Mouse (Mus musculus) heart, postnatal 14 days (tissue): ENCODE measurements around the gene Frmd4b. TPM values are rescaled to one million over a fixed set of nuclear protein-coding genes. Genes with fewer than 3 reads are reported as not detected.
A peak's percentile ranks its signal among the peaks of the same experiment; 100 is the strongest.

Experiments
- DNase-seq, 2 experiments: peaks; one replicate each; pipeline ENCODE4 v3.0.0; 2021 to 2022
- intact Hi-C: fragments of 180-260 bp; cut with DNase I; formaldehyde crosslinking; loops from one replicate; pipeline ENCODE4 v1.15.1; 2025
- total RNA-seq, 2 experiments: library from RNA; stranded (reverse); gene quantifications; 2 replicates each; pipeline ENCODE4 v1.2.3; 2021

Gene Frmd4b
- total RNA-seq, 2 experiments from 2014 or later, result 19.0 to 20.9 TPM

DNA sequence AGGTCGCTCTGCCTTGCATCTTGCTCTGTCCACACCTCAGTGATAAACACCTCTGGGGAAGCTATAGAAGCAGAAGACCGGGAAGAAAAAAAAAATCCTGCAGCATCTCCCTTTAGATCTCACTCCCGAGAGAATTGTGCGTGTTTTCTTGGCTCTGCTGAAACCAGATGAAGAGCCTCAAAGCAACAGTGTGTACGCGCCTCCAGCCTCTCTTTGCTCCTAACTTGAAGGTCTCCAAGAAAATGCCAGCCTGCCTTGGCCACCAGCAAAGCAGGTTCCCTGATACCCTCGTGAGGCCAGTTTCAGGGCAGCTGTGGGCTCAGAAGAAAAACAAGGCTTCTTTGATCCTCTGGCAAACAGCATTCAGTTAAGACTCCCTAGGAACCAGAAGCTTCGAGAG lies 129.1 kb downstream of the Frmd4b start:
- no peak for DNase-seq
- intact Hi-C loops, result loop anchor here (2.0 to 5.0 kb wide), 2 partner anchors 35 to 66 kb away; no protein-coding TSS in a partner anchor

DNA sequence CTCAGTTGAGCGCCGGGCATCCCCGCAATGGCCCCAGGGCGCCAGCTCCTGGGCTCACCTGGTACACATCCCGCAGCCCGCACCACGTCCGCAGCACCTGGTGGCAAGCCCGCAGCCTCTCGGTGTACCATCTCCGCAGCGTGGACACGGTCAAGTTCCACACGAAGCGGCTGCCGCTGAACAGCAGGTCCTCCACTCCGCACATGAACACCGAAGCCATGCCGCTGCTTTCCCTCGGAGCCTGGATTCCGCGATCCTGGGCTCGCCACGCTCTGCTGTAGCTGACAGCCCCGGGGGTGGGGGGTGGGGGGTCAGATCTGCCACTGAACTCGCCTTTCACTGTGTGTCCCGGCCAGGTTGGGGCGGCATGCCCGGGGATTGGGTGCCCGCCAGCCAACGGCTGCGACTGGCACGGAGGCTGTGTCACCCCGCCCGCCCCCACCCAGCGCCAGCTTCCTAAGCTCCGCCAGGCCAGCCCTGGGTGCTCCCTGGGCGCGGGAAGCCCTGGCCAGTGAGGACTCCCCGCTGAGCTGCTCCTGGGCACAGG lies 129.7 kb downstream of the Frmd4b start:
- intact Hi-C loops, result loop anchor here (2.0 to 5.0 kb wide), 2 partner anchors 35 to 65 kb away; no protein-coding TSS in a partner anchor
- peak; percentile 77 to 80 for DNase-seq

DNA sequence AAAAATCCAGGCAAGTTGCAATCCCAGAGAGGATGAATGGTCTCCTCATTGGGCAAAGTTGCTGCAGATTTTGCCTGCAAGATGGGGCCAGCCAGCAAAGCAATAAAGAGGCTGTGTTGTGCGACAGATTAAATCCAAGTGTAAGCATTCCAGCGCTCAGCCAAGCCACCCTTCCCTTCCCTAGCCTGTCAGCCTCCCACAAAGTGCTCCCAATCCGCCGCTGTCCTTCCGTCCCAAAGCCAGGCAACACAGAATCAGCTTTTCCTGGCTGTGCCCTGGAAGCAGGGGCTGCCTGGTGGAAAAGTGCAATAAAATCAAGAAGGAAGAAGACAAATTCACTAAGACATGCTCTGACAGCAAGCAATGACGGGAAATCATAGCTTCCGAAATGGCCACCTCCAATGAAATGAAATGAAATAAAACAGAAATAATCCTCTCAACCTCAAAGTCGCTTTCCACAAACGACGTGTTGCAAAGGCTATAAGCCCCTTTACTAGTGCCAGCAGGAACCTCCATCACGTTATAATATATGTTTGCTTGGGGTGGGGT lies 130.5 kb downstream of the Frmd4b start:
- intact Hi-C loops, result loop anchor here (5.0 kb wide), 1 partner anchor 65 kb away; no protein-coding TSS in a partner anchor
- DNase-seq, result peak; percentile 31 to 34

DNA sequence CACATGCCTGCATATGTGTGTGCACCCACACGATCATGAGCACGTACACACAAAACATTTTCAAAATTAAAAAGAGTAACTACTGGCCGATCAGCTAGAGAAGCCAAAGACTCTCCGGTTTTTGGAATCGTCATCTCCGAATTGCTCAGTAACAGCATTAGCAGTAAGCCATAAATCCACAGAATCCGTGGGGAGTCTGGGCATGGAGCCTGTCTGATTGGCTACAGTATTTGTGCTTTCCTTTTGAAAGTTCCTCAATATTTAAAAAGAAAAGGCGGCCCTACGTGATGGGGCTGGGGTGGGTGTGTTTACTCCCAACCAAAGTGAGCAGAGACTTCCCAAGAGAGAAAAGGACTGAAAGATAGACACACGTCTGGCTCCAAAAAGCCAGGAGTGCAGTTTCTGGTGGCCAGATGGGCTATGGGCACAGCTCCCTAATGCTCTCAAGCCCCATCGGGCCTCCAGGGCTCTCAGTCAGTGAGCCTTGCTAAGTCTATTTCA lies 131.4 kb downstream of the Frmd4b start:
- intact Hi-C loops, result loop anchor here (5.0 kb wide), 1 partner anchor 64 kb away; no protein-coding TSS in a partner anchor
- no peak for DNase-seq

DNA sequence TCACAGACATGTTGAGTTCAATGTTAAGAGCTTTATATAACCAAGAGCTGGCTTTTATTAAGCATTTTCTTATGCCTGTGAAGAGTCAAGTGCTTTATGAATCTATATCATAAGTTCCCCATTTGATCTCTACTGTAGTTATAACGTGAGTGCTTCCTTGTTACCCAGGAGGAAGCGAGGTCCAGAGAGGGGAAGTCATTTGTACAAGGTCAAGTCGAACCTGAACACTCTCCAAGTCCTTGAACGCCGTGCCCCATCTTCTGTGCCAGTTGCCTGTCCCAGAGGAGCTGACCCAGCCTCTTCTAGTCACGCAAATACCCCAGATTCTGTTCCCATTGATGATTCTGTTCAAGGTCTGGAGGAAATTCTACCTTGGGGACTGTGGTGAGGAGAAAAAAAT lies 135.4 kb downstream of the Frmd4b start:
- intact Hi-C loops, result no loop called here
- no peak for DNase-seq

DNA sequence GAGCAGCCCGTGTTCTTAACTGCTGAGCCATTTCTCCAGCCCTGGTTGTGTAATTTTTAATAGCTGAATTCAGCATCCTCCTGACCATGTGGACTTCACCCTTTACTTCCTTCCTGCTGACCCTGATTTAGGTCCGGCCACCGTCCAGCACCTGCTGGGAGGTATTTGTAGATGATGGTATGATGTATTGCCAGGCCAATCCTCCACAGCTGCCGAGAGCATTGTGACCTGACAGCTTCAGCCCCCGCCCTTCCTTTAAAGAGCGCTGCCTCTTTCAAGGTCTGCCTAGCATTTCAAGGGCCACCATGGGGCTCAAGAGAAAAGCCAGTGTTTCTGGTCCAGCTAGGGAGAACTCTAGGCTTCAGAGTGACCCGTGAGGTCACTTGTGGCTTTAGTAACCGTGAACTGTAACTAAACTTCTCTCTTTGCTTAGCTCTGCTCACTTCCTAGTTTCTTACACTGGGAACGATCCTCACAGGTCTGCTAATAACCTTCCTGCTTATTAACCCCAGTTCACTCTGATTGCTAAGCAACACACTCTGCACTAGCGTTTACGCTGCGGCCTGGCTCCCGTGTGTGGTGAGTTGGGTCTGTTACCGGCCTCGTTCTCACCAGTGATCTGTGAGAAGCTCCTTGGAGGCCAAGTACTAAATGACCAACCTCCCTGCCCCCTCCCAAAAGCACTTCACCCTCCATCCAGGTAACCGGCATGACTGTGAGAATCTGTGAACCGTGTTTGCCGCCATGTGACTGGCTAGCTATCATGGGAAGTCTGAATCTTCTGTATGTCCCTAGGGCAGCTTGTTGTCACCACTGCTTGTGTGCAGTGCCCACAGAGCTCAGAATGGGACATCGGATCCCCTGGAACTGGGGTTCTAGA lies 138.1 kb downstream of the Frmd4b start:
- no peak for DNase-seq
- intact Hi-C loops, result no loop called here

DNA sequence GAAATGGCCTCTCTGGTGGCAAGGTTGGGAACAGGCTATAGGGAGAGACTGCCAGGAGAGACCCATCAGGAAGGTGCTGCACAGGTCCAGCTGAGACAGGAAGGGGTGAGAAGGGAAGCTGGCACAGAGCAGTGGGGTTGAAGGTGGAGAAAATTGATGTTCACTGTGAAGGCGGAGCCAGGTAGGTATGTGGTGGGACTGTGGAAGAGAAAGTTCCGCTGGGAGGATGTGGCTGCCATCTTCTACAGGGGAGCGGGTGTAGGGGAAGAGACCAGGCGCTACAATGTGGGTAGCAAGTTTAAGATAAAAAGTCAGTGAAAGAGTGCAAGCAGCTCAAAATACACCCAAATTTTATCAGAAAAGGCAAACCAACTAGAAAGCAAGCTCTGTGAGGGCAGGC lies 143.7 kb downstream of the Frmd4b start:
- intact Hi-C loops, result no loop called here
- no peak for DNase-seq

DNA sequence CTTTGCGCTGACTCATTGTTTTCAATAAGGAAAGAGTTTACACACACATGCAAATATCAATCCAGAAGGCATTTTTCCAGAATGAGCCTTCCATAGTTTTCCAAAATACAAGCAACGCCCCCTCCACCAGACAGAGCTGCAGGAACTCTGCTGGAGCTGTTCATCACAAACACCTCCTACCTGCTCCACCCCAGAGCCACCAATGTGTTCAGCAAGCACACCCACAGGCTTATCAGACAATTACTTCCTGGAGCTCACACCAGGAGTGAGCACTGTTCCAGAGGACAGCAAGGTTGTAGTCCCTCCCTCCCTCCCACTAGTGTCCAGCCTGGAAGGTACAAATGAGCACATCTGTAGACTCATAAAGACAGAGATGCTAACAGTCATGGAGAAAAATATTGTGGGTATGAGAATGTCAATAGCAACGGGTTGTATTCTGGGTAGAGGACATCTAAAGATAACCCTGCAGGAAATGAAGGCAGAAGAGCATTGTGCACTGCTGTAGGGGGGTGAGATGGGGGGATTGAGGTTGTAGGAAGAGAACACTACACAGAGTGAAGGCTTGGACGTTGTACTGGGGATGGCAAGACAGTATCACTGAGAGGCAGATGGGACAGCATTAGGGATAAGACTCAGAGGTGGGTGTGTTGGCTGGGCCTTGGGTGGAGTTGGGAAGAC lies 144.3 kb downstream of the Frmd4b start:
- no peak for DNase-seq
- intact Hi-C loops, result no loop called here

DNA sequence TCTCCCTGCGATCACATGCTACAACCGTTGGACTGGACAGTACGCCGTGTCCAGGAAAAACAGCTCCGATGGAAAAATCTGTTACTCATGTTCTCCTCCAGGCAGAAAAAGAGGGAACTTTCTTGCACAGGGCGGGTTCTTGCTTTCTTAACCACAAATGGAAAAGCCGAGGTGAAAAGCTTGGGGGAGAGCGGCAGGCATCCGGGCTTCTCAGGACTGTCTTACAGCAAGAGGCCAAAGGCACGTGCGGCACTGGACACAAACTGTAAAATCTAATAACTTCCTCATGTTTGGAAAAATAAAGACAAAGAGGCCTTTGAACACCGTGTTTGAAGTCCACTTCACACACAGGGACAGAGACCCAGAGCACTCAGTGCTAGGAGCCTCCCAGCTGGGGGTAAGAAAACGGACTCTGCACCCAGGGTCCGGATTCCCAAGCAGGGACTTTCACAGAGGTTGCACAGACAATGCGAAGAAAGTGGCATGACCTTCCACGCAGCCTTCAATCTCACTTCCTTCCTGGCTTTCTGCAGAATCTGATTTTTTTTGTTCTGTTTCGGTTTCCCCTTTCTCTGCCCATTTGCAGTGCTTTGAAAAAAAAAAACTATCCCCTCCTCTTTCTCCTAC lies 153.3 kb downstream of the Frmd4b start:
- DNase-seq, result peak; percentile 45 to 57
- intact Hi-C loops, result no loop called here

DNA sequence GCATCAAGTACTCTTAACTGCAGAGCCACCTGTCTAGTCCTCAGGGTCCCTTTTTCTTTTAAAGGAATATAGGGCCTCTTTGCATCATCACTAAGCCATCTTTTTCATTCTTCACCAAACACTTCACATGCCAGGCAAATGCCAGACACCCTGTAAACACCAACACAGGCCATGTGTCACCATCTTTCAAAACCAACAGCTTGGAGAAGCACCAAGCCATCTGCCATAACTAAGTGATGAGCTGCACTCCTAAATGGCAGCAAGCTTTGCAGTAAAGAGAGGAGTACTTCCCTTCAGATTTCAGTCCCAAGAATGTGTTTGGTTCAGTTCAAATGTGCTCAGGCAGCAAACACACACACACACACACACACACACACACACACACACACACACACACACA lies 154.9 kb downstream of the Frmd4b start:
- intact Hi-C loops, result no loop called here

DNA sequence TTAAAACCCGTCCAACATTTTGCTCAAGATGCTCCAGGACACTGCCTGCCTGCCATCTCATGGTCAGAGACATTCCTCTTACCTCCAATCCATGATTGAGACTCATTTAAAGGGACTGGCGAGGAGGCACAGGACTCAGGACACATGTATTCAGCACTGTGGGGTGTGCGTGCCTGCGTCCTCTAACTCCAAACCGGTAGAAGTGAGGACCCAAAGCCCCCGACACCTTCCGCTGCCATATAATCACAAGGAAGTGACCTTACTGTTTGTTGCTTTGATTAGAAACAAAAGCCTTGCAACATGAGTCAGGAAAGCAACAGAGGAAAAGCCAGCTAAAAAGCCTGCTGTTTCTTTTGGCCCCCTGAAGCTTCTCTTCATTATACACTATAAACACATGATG lies 158.2 kb downstream of the Frmd4b start:
- DNase-seq, result no peak
- intact Hi-C loops, result loop anchor here (2.0 to 5.0 kb wide), 2 partner anchors 38 to 48 kb away; no protein-coding TSS in a partner anchor

More for the DNA sequence above, 154.9 kb downstream of the Frmd4b start:
- DNase-seq, result no peak

DNA sequence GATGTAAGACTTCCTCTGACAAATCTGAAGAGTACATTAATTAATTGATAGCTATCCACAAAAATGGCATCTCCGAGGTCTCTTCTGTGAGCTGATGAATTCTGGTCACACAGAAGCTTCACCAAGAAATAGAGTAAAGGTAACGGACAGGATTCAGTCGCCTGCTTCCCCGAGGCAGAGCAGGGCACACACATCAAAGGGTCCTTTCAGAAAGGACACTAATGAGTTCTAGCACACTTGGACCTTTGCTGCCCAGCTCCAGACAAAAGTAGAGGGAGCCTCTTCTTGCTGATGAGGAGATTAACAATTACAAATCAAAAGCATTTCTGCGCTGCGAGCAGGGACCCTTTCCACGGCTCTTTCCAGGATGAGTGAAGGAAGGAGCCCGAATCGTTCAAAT lies 159.0 kb downstream of the Frmd4b start:
- DNase-seq, result no peak
- intact Hi-C loops, result loop anchor here (2.0 to 5.0 kb wide), 2 partner anchors 38 to 49 kb away; no protein-coding TSS in a partner anchor

DNA sequence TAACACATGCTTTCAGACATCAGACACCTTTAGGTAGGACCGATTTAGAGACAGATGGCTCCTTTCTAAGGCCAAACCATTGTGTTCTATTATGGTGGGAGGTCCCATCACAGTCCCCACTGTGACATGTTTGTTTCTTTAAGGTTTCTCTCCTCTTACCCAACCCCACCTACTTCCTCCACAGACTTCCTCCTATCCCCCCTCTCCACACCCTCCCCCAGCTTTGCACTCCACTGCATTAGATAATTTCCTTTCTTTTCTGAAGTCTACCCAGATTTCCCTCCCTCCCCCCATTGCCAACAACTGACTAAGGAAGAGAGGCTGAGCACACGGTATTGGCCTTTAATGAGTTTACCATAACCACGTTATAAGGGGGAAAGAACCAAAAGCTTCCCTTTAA lies 159.4 kb downstream of the Frmd4b start:
- intact Hi-C loops, result loop anchor here (2.0 to 5.0 kb wide), 3 partner anchors 37 to 63 kb away; no protein-coding TSS in a partner anchor
- no peak for DNase-seq

DNA sequence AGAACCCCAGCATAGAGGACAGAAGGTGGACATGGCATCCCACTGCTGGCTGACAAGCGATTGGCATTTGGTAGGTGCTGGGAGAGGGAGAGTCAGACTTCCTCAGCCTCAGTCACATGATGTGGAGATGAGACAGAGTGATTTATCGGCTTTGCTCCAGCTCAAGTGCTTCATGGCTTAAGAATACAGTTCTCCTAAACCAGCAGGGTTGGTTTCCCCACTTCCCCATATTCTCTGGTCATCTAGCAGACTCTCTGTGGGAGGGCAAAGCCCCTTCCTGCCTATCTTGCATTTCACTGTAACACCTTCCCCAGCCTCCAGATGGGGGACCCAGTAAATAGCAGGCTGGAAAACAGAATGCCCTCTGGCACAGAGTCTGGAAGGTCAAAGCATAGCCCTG lies 160.1 kb downstream of the Frmd4b start:
- DNase-seq, result no peak
- intact Hi-C loops, result loop anchor here (2.0 to 5.0 kb wide), 2 partner anchors 50 to 64 kb away; no protein-coding TSS in a partner anchor

DNA sequence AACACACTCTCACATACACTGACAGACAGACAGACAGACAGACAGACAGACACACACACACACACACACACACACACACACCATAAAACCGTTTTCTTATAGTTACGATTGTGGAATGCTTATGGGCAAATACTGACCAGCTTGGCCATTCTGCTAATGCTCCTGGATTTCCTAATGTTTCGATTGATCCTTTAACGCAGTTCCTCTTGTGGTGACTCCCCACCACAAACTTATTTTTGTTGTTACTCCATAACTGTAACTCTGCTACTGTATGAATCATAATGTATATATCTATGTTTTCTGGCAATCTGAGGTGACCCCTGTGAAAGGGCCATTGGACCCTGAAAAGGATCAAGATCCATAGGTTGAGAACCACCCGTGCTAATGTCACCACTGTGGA lies 165.1 kb downstream of the Frmd4b start:
- no peak for DNase-seq
- intact Hi-C loops, result no loop called here

DNA sequence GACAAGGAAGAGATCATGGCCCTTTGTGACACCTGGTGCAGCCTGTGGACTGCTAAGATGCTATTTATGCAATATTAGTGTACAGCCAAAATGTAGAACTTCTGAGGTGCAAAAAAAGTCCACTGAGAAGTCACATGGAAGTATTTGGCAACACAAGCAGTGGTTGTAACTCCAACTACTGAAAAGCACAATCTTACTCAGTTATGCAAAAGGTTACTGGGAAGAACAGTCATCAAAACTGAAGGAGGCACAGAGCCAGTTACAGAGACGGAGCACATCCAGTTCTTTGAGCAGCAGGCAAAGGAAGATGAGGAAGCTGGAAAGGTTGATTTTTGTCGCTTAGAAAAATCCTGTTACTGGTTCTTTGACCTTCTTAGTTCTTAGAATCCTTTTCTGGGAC lies 167.5 kb downstream of the Frmd4b start:
- intact Hi-C loops, result no loop called here
- DNase-seq, result no peak

DNA sequence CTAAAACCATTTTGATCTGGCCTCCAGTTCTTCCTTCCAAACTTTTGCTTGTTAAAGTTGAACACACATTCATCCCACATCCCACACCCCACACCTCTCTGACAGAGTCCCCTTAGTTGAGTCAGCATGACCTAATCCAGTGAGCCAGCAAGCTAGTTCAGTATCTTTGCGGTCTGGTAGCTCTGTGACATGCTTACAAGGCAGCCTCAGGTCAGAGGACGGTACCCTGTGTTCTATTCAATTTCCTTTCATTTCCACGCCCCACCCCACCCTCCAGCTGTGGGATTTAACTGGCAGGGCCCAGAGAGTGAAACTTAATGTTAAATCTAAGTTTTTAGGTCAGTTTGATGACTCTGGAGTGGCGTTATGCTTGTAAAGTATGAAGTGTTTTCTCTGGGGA lies 170.3 kb downstream of the Frmd4b start:
- intact Hi-C loops, result no loop called here
- peak in 1 of 2 experiments; percentile 49 for DNase-seq

DNA sequence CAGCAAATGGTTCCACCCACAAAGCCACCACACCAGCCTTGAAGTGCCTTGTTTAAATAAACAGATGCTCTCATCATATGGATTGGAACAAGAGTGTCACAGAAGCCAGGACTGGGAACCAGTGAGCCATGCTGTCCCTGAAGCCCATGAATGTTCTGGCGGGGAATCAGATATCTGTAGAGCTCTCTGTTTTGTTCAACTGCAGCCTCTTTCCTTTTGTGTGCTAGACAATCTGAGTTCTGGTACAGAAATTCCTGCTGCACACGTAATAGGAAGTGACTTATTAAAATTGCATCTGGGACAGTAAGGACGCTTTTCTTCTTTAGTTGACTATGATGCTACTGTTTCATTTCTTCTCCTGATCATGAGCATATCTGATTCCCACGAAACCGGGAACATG lies 173.2 kb downstream of the Frmd4b start:
- DNase-seq, result no peak
- intact Hi-C loops, result no loop called here

DNA sequence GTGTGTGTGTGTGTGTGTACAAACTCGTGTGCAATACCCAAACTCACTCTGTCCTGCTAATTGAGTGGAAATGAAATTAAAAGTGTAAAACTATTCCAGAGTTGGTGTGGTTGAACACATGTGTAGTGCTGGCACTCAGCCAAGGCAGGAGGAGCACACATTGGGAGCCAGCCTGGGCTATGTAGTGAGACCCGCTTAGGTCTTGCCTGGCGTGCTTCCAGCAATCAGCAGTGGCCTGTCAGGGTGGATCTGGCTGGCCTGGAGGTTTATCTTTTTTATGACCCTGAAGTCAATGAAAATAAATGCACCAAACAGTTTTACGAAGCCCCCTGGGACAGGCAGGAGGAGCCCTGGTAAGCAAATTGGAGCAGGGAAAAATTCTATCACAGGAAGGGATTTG lies 173.8 kb downstream of the Frmd4b start:
- intact Hi-C loops, result no loop called here
- peak; percentile 53 to 54 for DNase-seq

DNA sequence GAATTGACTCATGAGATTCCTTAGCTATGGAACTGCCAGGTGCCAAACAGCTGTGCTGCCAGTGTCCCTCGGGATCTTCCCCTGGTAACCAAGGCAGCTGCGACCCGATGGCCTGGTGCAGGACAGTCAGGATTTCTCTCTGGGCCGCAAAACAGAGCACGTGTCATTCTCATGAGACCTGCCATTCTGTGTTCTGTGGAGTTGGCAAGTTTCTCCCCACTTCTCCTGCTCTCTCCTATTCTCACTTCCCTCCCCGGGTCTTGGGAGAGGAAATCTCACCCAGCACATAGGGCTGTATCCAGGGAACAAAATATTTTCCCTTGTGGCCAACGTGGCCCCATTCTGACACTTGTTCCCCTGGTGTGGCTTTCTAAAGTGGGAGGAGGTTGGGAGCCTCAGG lies 176.0 kb downstream of the Frmd4b start:
- intact Hi-C loops, result no loop called here
- peak; percentile 39 to 60 for DNase-seq
